ENCODE assay signal across 15 mouse cellular contexts in the genomic region with DNA sequence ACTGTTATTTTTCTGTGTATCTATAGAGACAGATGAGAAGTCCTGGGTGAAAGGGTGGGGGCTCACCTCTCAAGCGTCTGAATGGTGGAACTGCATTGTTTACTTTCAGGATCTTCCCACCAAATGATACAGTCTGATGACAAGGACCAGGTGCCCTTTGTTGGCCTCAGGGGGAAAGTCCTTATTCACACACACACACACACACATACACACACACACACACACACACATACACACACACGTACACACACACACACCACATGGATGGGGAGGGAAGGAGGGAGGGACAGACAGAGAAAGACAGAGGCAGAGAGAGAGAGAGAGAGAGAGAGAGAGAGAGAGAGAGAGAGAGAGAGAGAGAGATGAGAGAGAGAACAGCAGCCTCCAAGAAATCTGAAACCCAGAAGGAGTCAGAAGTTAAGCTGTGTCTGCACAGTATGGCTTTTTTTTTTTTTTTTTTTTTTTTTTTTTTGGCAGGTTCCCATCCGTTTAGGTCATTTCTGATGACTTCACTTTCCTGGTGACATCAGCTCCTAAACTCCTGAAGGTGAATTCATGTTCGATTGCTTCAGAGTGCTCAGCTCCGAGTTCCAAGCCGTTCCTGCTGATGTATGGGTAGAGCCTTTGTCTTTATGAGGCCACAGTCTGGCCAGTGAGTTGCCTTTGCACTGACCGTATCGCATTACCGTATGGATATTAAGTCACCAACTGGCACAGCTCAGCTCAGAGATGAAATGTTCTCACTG.
DNase-seq lines count a peak whose midpoint lies in the region; ATAC-seq and TF ChIP-seq lines count a peak whose summit lies in the region.
"Had no signal": no experiment of that assay in that cellular context is flagged by ENCODE, and none has a peak within 500 bp of the region (broad histone marks: within the 10 kb centered on the region; RNA-seq: fewer than 3 reads in every experiment).

No protein-coding gene starts in this region.

- no peaks in the 10 kb centered on the region for H3K27me3 ChIP-seq in forebrain, embryonic 14.5 days (replicated peaks; ENCODE audit: control insufficient read depth, insufficient read depth, low read length)
- no peaks in the 10 kb centered on the region for H3K27me3 ChIP-seq in forebrain, embryonic 16.5 days (replicated peaks; ENCODE audit: control insufficient read depth, insufficient read depth, low read length)
- H3K27me3 ChIP-seq in kidney, postnatal 0 days (ENCODE audit: insufficient read depth, low read length): no peaks in the 10 kb centered on the region
- H3K27me3 ChIP-seq in embryonic facial prominence, embryonic 10.5 days (replicated peaks; ENCODE audit: low read depth, poor library complexity, severe bottlenecking): 0 out of 2 replicates have a peak, but pooled peaks cover 3% of the 10 kb centered on the region
- H3K27me3 ChIP-seq: intestine, embryonic 15.5 days; lung, embryonic 15.5 days; midbrain, embryonic 12.5 days; neural tube, embryonic 13.5 days had no signal

- WGBS in forebrain, embryonic 14.5 days: 68% methylated on average over 9 of the region's 9 CpGs
- WGBS in forebrain, embryonic 16.5 days: 63% methylated on average over 9 of the region's 9 CpGs
- 24% methylated on average over 9 of the region's 9 CpGs for WGBS in kidney, postnatal 0 days
- WGBS in embryonic facial prominence, embryonic 10.5 days: 60% methylated on average over 9 of the region's 9 CpGs

- no peak for TF ChIP-seq CTCF in kidney, postnatal 0 days (IDR thresholded peaks at IDR 0.05; ENCODE audit: low read depth)

- no peak for ATAC-seq in forebrain, embryonic 14.5 days
- ATAC-seq in forebrain, embryonic 16.5 days: no peak
- no peak for ATAC-seq in kidney, postnatal 0 days (replicated peaks; ENCODE audit: low FRiP score, low read depth)
- ATAC-seq: intestine, embryonic 15.5 days had no signal

- no peaks in the 10 kb centered on the region for H3K4me1 ChIP-seq in forebrain, embryonic 14.5 days (ENCODE audit: control insufficient read depth, insufficient read depth, low read length)
- H3K4me1 ChIP-seq in forebrain, embryonic 16.5 days (replicated peaks; ENCODE audit: control insufficient read depth, insufficient read depth, low read length): no peaks in the 10 kb centered on the region
- no peaks in the 10 kb centered on the region for H3K4me1 ChIP-seq in kidney, postnatal 0 days (replicated peaks; ENCODE audit: insufficient read depth, low read length)
- H3K4me1 ChIP-seq in embryonic facial prominence, embryonic 10.5 days: peaks cover 10% of the 10 kb centered on the region
- H3K4me1 ChIP-seq: intestine, embryonic 15.5 days; lung, embryonic 15.5 days; neural tube, embryonic 13.5 days had no signal

- peak; percentile 14 for DNase-seq in forebrain, embryonic 14.5 days (ENCODE audit: low spot score)
- peak; percentile 42 for DNase-seq in kidney, postnatal 0 days (ENCODE audit: low spot score)
- no peak for DNase-seq in kidney, adult 11 months
- DNase-seq in embryonic facial prominence, embryonic 10.5 days (ENCODE audit: low spot score): peak; percentile 20
- DNase-seq in mesoderm, embryonic 11.5 days (ENCODE audit: low read depth, low spot score): peak; percentile 23
- DNase-seq in thymus, postnatal 36 days: no peak
- DNase-seq in thymus, adult 18-20 months: no peak
- DNase-seq: cerebellum, adult 8-10 months; thymus, postnatal 14 days had no signal

- H3K36me3 ChIP-seq in forebrain, embryonic 14.5 days (ENCODE audit: control insufficient read depth, insufficient read depth, low read length): no peaks in the 10 kb centered on the region
- no peaks in the 10 kb centered on the region for H3K36me3 ChIP-seq in forebrain, embryonic 16.5 days (ENCODE audit: control insufficient read depth, insufficient read depth)
- no peaks in the 10 kb centered on the region for H3K36me3 ChIP-seq in kidney, postnatal 0 days (ENCODE audit: insufficient read depth, low read length)
- no peaks in the 10 kb centered on the region for H3K36me3 ChIP-seq in embryonic facial prominence, embryonic 10.5 days (replicated peaks)
- H3K36me3 ChIP-seq: intestine, embryonic 15.5 days; lung, embryonic 15.5 days; midbrain, embryonic 12.5 days; neural tube, embryonic 13.5 days had no signal

- H3K9me3 ChIP-seq in forebrain, embryonic 14.5 days (replicated peaks; ENCODE audit: control insufficient read depth, low read length): no peaks in the 10 kb centered on the region
- no peaks in the 10 kb centered on the region for H3K9me3 ChIP-seq in forebrain, embryonic 16.5 days (ENCODE audit: control insufficient read depth, low read length)
- no peaks in the 10 kb centered on the region for H3K9me3 ChIP-seq in kidney, postnatal 0 days (replicated peaks; ENCODE audit: low read length)
- H3K9me3 ChIP-seq in embryonic facial prominence, embryonic 10.5 days: no peaks in the 10 kb centered on the region
- H3K9me3 ChIP-seq: intestine, embryonic 15.5 days; lung, embryonic 15.5 days; midbrain, embryonic 12.5 days; neural tube, embryonic 13.5 days had no signal

- H3K27ac ChIP-seq in forebrain, embryonic 14.5 days (ENCODE audit: low read depth, low read length): no peak overlapping the region
- no peak overlapping the region for H3K27ac ChIP-seq in forebrain, embryonic 16.5 days (ENCODE audit: low read length)
- no peak overlapping the region for H3K27ac ChIP-seq in kidney, postnatal 0 days
- H3K27ac ChIP-seq in embryonic facial prominence, embryonic 10.5 days (replicated peaks): peak overlapping the region; percentile 24
- H3K27ac ChIP-seq: intestine, embryonic 15.5 days; layer of hippocampus, adult 2 months; lung, embryonic 15.5 days; midbrain, embryonic 12.5 days; neural tube, embryonic 13.5 days had no signal

- no peak overlapping the region for H3K4me3 ChIP-seq in forebrain, embryonic 14.5 days (ENCODE audit: low read depth, low read length)
- H3K4me3 ChIP-seq in forebrain, embryonic 16.5 days (replicated peaks; ENCODE audit: low read length): no peak overlapping the region
- no peak overlapping the region for H3K4me3 ChIP-seq in kidney, postnatal 0 days (replicated peaks; ENCODE audit: low read depth, low read length)
- no peak overlapping the region for H3K4me3 ChIP-seq in embryonic facial prominence, embryonic 10.5 days
- H3K4me3 ChIP-seq: intestine, embryonic 15.5 days; layer of hippocampus, adult 2 months; lung, embryonic 15.5 days; midbrain, embryonic 12.5 days; neural tube, embryonic 13.5 days had no signal

- no peak overlapping the region for H3K9ac ChIP-seq in forebrain, embryonic 14.5 days (ENCODE audit: low read length)
- H3K9ac ChIP-seq in forebrain, embryonic 16.5 days (replicated peaks; ENCODE audit: low read depth, low read length): no peak overlapping the region
- H3K9ac ChIP-seq in kidney, postnatal 0 days (ENCODE audit: low read depth, low read length): no peak overlapping the region
- H3K9ac ChIP-seq: intestine, embryonic 15.5 days; lung, embryonic 15.5 days; midbrain, embryonic 12.5 days; neural tube, embryonic 13.5 days had no signal

- no peak overlapping the region for H3K4me2 ChIP-seq in forebrain, embryonic 14.5 days (ENCODE audit: low read length)
- no peak overlapping the region for H3K4me2 ChIP-seq in forebrain, embryonic 16.5 days (ENCODE audit: low read length)
- H3K4me2 ChIP-seq in kidney, postnatal 0 days (ENCODE audit: low read length): no peak overlapping the region
- H3K4me2 ChIP-seq: intestine, embryonic 15.5 days; lung, embryonic 15.5 days; midbrain, embryonic 12.5 days; neural tube, embryonic 13.5 days had no signal

Comparison
In these comparisons a context has a peak if more than half of its experiments do, and no peak if none do; other contexts are left out.
1. DNase-seq: peak in forebrain, embryonic 14.5 days (single experiment), kidney, postnatal 0 days (single experiment), embryonic facial prominence, embryonic 10.5 days (single experiment) and mesoderm, embryonic 11.5 days (single experiment); none in kidney, adult 11 months (single experiment), thymus, postnatal 36 days (0 of 2) and thymus, adult 18-20 months (0 of 2).